Mouse (Mus musculus) spleen, adult 2 months (tissue): ENCODE measurements around the gene Anapc4. TPM values are rescaled to one million over a fixed set of nuclear protein-coding genes. Genes with fewer than 3 reads are reported as not detected.

Source experiments
- DNase-seq, 2 experiments: peaks; one replicate each; pipeline versions ENCODE4 v3.0.0 to v3.0.0-alpha.2; 2012 to 2021; ENCODE audit warnings: low spot score in 2 of 2, low read depth in 1 of 2
- H3K27ac ChIP-seq: fragments of 200-500 bp; 2 replicates; pipeline ENCODE4 v1.5.1; 2012; ENCODE audit warnings: low read length, inconsistent platforms; ENCODE audit not compliant: insufficient read depth
- H3K27me3 ChIP-seq: fragments of 200-500 bp; 2 replicates; pipeline ENCODE4 v1.6.1; 2012; ENCODE audit warnings: mild to moderate bottlenecking, moderate library complexity, low read length, inconsistent platforms; ENCODE audit not compliant: control insufficient read depth, insufficient read depth
- H3K36me3 ChIP-seq: fragments of 200-500 bp; 2 replicates; pipeline ENCODE4 v1.6.1; 2012; ENCODE audit warnings: mild to moderate bottlenecking, low read length, inconsistent platforms; ENCODE audit not compliant: control insufficient read depth, insufficient read depth
- H3K4me1 ChIP-seq: fragments of 200-500 bp; 2 replicates; pipeline ENCODE4 v1.6.1; 2011; ENCODE audit warnings: inconsistent platforms; ENCODE audit not compliant: control insufficient read depth, insufficient read depth, insufficient read length
- H3K4me3 ChIP-seq: fragments of 200-500 bp; 2 replicates; pipeline ENCODE4 v1.5.1; 2011; ENCODE audit warnings: mild to moderate bottlenecking, inconsistent platforms; ENCODE audit not compliant: insufficient read depth, insufficient read length; ENCODE audit errors: extremely low read depth
- CTCF ChIP-seq: fragments of 200-500 bp; IDR thresholded peaks from 2 replicates; pipeline ENCODE4 v1.5.1; 2011; ENCODE audit warnings: mild to moderate bottlenecking, inconsistent platforms; ENCODE audit not compliant: insufficient read depth, insufficient read length, insufficient replicate concordance; ENCODE audit errors: extremely low read depth
- POLR2A ChIP-seq: fragments of 200-500 bp; IDR thresholded peaks from 2 replicates; pipeline ENCODE4 v1.6.1; 2011; ENCODE audit warnings: low read depth, low read length, inconsistent platforms
- WGBS: fragments of 180-500 bp; shearing (Covaris S2); methylation state at CpG from one replicate; pipeline ENCODE4 v1.1.7; 2018; 5-methylcytosine and 5-hydroxymethylcytosine counted together
- polyA plus RNA-seq: library from polyadenylated mRNA; depleted of rRNA; stranded (reverse); fragments of >200 nt; gene quantifications from 2 replicates; pipeline ENCODE4 v1.2.3, GENCODE M21; 2012; rRNA removed

Anapc4 gene
- polyA plus RNA-seq, 1 experiment, result 9.4 TPM

DNA sequence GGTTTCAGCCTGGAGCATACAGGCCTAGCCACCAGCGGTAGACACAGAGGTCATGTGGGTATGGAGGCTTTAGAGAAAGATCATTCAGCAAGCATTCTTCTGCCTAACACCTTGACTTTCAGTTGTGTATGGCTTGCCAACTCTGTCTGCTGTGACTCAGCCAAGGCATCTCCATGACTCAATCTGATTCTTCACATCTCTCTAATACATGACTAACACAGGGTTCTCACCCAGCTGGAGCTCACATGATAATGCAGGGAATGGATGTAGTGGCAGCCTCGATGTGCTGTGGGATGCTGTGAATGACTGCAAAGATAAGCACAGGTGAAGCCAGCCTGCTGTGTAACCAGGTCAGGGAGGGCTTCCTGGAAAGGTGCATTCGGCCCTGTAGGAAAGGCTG, 74.4 kb downstream of the Anapc4 start:
- no peaks in the 10 kb centered on the region for H3K27me3 ChIP-seq
- no peaks in the 10 kb centered on the region for H3K36me3 ChIP-seq
- TF ChIP-seq CTCF (no peak), POLR2A (no peak)
- 0 out of 2 replicates have a peak, but pooled peaks cover 3% of the 10 kb centered on the region for H3K4me1 ChIP-seq
- 79% methylated on average over 3 of the region's 3 CpGs for WGBS
- DNase-seq, result no peak
- H3K4me3 ChIP-seq, result no peak overlapping the region
- H3K27ac ChIP-seq, result no peak overlapping the region

GRCm38 (mm10) chr5:52910159-52910591, 76.4 kb downstream of the Anapc4 start:
- 7% methylated on average over 12 of the region's 12 CpGs for WGBS
- H3K27ac ChIP-seq, result no peak overlapping the region
- H3K27me3 ChIP-seq, result no peaks in the 10 kb centered on the region
- 0 out of 2 replicates have a peak, but pooled peaks cover 3% of the 10 kb centered on the region for H3K4me1 ChIP-seq
- peak; percentile 15 to 31 for DNase-seq
- no peak for TF ChIP-seq POLR2A
- H3K4me3 ChIP-seq, result peak overlapping the region; percentile 41; the same call in 1 of the 2 replicates
- H3K36me3 ChIP-seq, result no peaks in the 10 kb centered on the region

DNA sequence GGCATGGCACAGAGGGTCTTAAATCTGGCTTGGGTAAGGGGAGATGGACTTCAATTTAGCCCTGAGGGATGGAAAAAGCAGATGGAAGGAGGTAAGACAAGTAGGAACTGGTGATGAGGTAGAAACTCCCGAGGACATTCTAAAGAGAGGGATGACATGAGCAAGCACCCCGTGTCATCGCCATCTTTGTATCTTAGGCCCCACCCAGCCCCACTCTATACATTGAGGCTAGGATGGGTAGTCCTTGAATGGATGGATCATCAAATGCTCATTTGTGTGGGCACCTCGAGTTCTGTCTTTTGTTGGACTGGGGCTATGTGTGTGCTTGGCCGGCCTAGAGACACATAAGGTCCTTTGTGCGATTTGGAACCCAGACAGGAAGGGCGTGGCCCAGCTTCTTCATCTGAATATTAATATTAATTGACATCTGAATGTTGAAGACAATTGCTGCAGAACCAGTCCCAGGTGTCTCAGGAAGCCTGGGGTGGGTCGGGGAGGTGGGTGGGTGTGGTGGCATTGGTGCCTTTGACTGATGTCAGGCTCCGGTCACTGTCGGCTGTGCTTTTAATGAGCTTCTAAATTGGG, 77.6 kb downstream of the Anapc4 start:
- H3K27me3 ChIP-seq, result no peaks in the 10 kb centered on the region
- no peaks in the 10 kb centered on the region for H3K36me3 ChIP-seq
- DNase-seq, result no peak
- no peak overlapping the region for H3K4me3 ChIP-seq
- H3K4me1 ChIP-seq, result 0 out of 2 replicates have a peak, but pooled peaks cover 3% of the 10 kb centered on the region
- TF ChIP-seq CTCF, result no peak
- TF ChIP-seq POLR2A, result no peak
- H3K27ac ChIP-seq, result no peak overlapping the region
- 90% methylated on average over 10 of the region's 10 CpGs for WGBS

DNA sequence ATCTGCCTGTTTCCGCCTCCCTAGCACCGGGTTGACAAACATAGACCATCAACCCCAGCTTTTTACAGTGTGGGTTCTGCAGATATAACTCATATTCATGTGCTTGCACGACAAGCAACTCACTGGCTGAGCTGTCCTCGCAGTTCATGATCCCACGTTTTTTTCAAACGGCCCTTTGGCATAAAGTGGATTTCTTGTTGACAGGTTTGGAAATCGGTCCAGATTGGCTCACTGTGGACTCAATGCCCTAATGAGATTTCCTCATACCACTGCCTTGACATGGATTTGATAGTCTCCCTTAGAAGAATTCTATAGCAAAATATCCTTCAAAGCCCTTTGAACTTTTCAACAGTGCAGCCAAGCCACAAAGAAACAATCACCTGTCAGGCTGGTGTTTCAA, 79.9 kb downstream of the Anapc4 start:
- H3K4me3 ChIP-seq, result no peak overlapping the region
- no peak for TF ChIP-seq POLR2A
- no peak for TF ChIP-seq CTCF
- H3K27me3 ChIP-seq, result no peaks in the 10 kb centered on the region
- H3K4me1 ChIP-seq, result 0 out of 2 replicates have a peak, but pooled peaks cover 3% of the 10 kb centered on the region
- H3K36me3 ChIP-seq, result no peaks in the 10 kb centered on the region
- no peak overlapping the region for H3K27ac ChIP-seq
- DNase-seq, result no peak
- 87% methylated on average over 7 of the region's 7 CpGs for WGBS

- WGBS, result 86% methylated on average over 6 of the region's 6 CpGs
- DNase-seq, result no peak
- H3K27me3 ChIP-seq, result no peaks in the 10 kb centered on the region
- no peaks in the 10 kb centered on the region for H3K36me3 ChIP-seq
- no peak overlapping the region for H3K4me3 ChIP-seq
- TF ChIP-seq POLR2A (no peak), CTCF (no peak)
- H3K27ac ChIP-seq, result no peak overlapping the region
- H3K4me1 ChIP-seq, result no peaks in the 10 kb centered on the region
These were observed 82.4 kb downstream of the Anapc4 start for GRCm38 (mm10) chr5:52916186-52916585.

Other genes starting within 250 kb of the Anapc4 start
- 2.3 and 3.1 TPM in 2 replicates for gene Sepsecs, start 164.3 kb upstream of the Anapc4 start, polyA plus RNA-seq
- gene Pi4k2b, start 92.4 kb upstream of the Anapc4 start, polyA plus RNA-seq, result 4.5 and 9.4 TPM in 2 replicates
- 5.0 and 5.2 TPM in 2 replicates for gene Zcchc4, start 58.6 kb upstream of the Anapc4 start, polyA plus RNA-seq
- gene Slc34a2, start 204.1 kb downstream of the Anapc4 start, polyA plus RNA-seq, result not detected in 2 replicates